Mouse (Mus musculus) embryonic facial prominence, embryonic 15.5 days (tissue): ENCODE measurements around the gene Nt5c. TPM values are rescaled to one million over a fixed set of nuclear protein-coding genes. Genes with fewer than 3 reads are reported as not detected.
A peak's percentile ranks its signal among the peaks of the same experiment; 100 is the strongest.

Experiments used
- ATAC-seq: fragments of 200-750 bp; cut with Nextera tagmentation; 2 replicates; pipeline ENCODE4 v1.8.0; 2017; ENCODE audit warnings: low read depth, moderate TSS enrichment; ENCODE audit not compliant: insufficient number of reproducible peaks, low FRiP score, low TSS enrichment
- H3K27ac ChIP-seq: fragments of 300-500 bp; sonication (generic); replicated peaks from 2 replicates; pipeline ENCODE4 v1.5.1; 2015; ENCODE audit warnings: mild to moderate bottlenecking, inconsistent platforms
- H3K27me3 ChIP-seq: fragments of 300-500 bp; sonication (generic); 2 replicates; pipeline ENCODE4 v1.6.1; 2015; ENCODE audit warnings: inconsistent platforms
- H3K36me3 ChIP-seq: fragments of 300-500 bp; sonication (generic); 2 replicates; pipeline ENCODE4 v1.6.1; 2015; ENCODE audit warnings: mild to moderate bottlenecking, inconsistent platforms
- H3K4me1 ChIP-seq: fragments of 300-500 bp; sonication (generic); 2 replicates; pipeline ENCODE4 v1.6.1; 2015; ENCODE audit warnings: inconsistent platforms
- H3K4me2 ChIP-seq: fragments of 300-500 bp; sonication (generic); replicated peaks from 2 replicates; pipeline ENCODE4 v1.6.1; 2015; ENCODE audit warnings: mild to moderate bottlenecking, inconsistent platforms
- H3K4me3 ChIP-seq: fragments of 300-500 bp; sonication (generic); replicated peaks from 2 replicates; pipeline ENCODE4 v1.5.1; 2015; ENCODE audit warnings: mild to moderate bottlenecking, inconsistent platforms
- H3K9ac ChIP-seq: fragments of 300-500 bp; sonication (generic); 2 replicates; pipeline ENCODE4 v1.6.1; 2015; ENCODE audit warnings: inconsistent platforms
- H3K9me3 ChIP-seq: fragments of 300-500 bp; sonication (generic); replicated peaks from 2 replicates; pipeline ENCODE4 v1.6.1; 2016; ENCODE audit warnings: inconsistent platforms
- WGBS: fragments of 180-500 bp; shearing (Covaris S2); methylation state at CpG from one replicate; pipeline ENCODE4 v1.1.7; 2015; 5-methylcytosine and 5-hydroxymethylcytosine counted together
- microRNA-seq: library from miRNA; unstranded; fragments of <30 nt; microRNA quantifications from one replicate; pipeline ENCODE4, GENCODE M21; 2016; ENCODE audit warnings: borderline number of aligned reads
- polyA plus RNA-seq: library from polyadenylated mRNA; unstranded; fragments of >200 nt; fragmentation: Nextera tagmentation; extraction: Ambion mirVana; gene quantifications from 2 replicates; pipeline ENCODE4 v1.2.1, GENCODE M21; 2015

Nt5c gene
- polyA plus RNA-seq, 1 experiment from 2014 or later: 87.5 TPM

GRCm38 (mm10) chr11:115450176-115450575 is 41.5 kb downstream of the Nt5c start:
- Histone ChIP-seq H3K4me2 (no peak overlapping the region), H3K9ac (no peak overlapping the region), H3K4me1 (no peaks in the 10 kb centered on the region), H3K27me3 (no peaks in the 10 kb centered on the region), H3K9me3 (no peaks in the 10 kb centered on the region), H3K4me3 (no peak overlapping the region), H3K27ac (no peak overlapping the region), H3K36me3 (no peaks in the 10 kb centered on the region)
- ATAC-seq: no peak
- 88% methylated on average over 7 of the region's 7 CpGs for WGBS

- Histone ChIP-seq H3K36me3 (no peaks in the 10 kb centered on the region), H3K9ac (no peak overlapping the region)
- WGBS: 24% methylated on average over 7 of the region's 7 CpGs
These were observed 42.7 kb downstream of the Nt5c start for GRCm38 (mm10) chr11:115448998-115449397.

DNA sequence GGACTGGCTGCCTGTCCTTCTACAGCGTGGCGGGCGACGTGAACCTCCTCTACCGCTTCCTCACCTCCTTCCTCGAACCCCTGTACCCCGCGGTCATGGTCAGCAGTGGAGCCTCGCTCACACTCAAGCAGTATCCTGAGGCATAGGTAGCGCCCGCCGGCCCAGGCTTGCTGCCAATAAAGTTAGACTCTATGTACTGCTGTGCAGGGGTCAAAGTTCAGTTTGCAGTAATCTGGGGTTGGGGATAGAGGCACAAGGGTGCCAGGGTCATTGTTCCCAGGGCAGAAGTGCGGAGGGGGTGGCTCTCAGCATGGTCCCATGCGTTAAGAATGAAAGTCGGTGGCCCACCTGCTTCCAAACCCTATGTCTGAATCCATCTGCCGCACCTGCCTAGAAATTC is 43.6 kb downstream of the Nt5c start:
- Histone ChIP-seq H3K4me2 (no peak overlapping the region), H3K27ac (no peak overlapping the region), H3K36me3 (no peaks in the 10 kb centered on the region), H3K4me1 (no peaks in the 10 kb centered on the region), H3K9ac (no peak overlapping the region), H3K4me3 (no peak overlapping the region), H3K27me3 (no peaks in the 10 kb centered on the region), H3K9me3 (no peaks in the 10 kb centered on the region)
- 0 out of 2 replicates have a peak, but pooled peaks have one; percentile 18 for ATAC-seq
- WGBS: 87% methylated on average over 16 of the region's 16 CpGs

More at GRCm38 (mm10) chr11:115448998-115449397, 42.7 kb downstream of the Nt5c start:
- ATAC-seq: no peak
- H3K27me3 ChIP-seq: no peaks in the 10 kb centered on the region
- H3K9me3 ChIP-seq: no peaks in the 10 kb centered on the region
- H3K27ac ChIP-seq: no peak overlapping the region
- no peak overlapping the region for H3K4me2 ChIP-seq
- no peak overlapping the region for H3K4me3 ChIP-seq
- no peaks in the 10 kb centered on the region for H3K4me1 ChIP-seq

DNA sequence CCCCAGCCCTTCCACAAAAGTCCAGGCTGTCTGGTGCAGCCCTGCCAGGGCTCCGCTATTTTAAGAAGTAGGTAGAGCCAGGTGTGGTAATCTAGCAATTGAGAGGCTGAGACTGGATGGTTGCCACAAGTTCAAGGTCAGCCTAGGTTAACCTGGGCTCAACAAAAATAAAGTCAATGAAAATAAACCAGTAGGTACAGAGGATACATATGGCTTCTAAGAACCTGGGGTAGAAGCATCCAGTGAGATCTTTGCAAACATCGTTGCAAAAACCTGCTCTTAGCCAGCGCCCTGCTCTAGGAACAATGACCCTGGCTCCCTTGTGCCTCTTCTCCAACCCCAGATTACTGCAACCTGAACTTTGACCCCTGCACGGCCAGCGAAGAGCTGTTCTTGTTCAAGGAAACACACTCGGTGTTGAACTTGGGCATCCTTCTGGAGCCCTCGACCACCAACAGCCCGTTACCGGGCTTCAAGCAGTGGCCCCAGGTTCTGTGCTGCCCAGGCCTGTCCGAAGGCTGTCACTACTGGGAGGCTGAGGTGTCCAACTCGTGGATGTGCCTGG is 44.3 kb downstream of the Nt5c start:
- 81% methylated on average over 11 of the region's 11 CpGs for WGBS
- 0 out of 2 replicates have a peak, but pooled peaks have one; percentile 40 for ATAC-seq
- H3K27me3 ChIP-seq: no peaks in the 10 kb centered on the region
- H3K9ac ChIP-seq: no peak overlapping the region
- no peaks in the 10 kb centered on the region for H3K4me1 ChIP-seq
- no peaks in the 10 kb centered on the region for H3K36me3 ChIP-seq
- H3K4me2 ChIP-seq: no peak overlapping the region
- H3K4me3 ChIP-seq: no peak overlapping the region
- no peaks in the 10 kb centered on the region for H3K9me3 ChIP-seq
- H3K27ac ChIP-seq: no peak overlapping the region

- Histone ChIP-seq H3K9ac (no peak overlapping the region), H3K4me1 (no peaks in the 10 kb centered on the region), H3K36me3 (no peaks in the 10 kb centered on the region), H3K27ac (no peak overlapping the region), H3K9me3 (no peaks in the 10 kb centered on the region), H3K27me3 (no peaks in the 10 kb centered on the region), H3K4me3 (no peak overlapping the region), H3K4me2 (no peak overlapping the region)
- ATAC-seq: no peak
- WGBS: 58% methylated on average over 3 of the region's 3 CpGs
These were observed 44.8 kb downstream of the Nt5c start for GRCm38 (mm10) chr11:115446906-115447305.

DNA sequence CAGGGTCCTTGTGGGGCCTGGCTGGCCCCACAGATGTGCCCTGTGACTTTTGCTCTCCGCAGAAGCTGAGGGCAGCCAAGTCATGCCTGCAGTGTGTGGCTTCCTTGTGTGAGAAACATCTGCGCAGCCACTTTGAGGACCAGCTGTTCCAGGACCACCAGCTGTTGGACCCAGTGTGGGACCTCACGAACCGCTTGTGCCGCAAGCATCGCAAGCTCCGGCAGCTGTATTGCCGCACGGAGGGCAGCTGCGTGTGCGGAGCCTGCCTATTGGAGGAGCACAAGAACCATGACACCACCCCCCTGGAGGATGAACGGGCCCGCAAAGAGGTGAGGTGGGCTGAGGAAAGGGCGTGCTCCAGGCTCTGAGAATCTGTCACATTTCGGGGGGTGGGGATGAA is 50.2 kb downstream of the Nt5c start:
- Histone ChIP-seq H3K27me3 (no peaks in the 10 kb centered on the region), H3K9ac (no peak overlapping the region), H3K27ac (no peak overlapping the region), H3K9me3 (no peaks in the 10 kb centered on the region), H3K4me1 (peaks cover 6% of the 10 kb centered on the region), H3K36me3 (no peaks in the 10 kb centered on the region), H3K4me2 (no peak overlapping the region), H3K4me3 (no peak overlapping the region)
- WGBS: 42% methylated on average over 15 of the region's 15 CpGs
- ATAC-seq: 0 out of 2 replicates have a peak, but pooled peaks have one; percentile 29

Small RNA genes lying within 50 kb of the gene (microRNA-seq; reads per million reads assigned to microRNA genes)
- gene Mir3968: 0.86 reads per million

Other genes starting within 250 kb of the Nt5c start
- gene Grin2c, start 224.6 kb downstream of the Nt5c start, polyA plus RNA-seq: 0.05 TPM in 1 of 2 replicates, not detected in the other
- 16.0 and 17.0 TPM in 2 replicates for gene Fdxr, start 214.8 kb downstream of the Nt5c start, polyA plus RNA-seq
- gene Fads6, start 194.2 kb downstream of the Nt5c start, polyA plus RNA-seq: 0.60 and 0.66 TPM in 2 replicates
- 0.21 and 0.32 TPM in 2 replicates for gene Otop2, start 184.7 kb downstream of the Nt5c start, polyA plus RNA-seq
- gene Ush1g, start 169.8 kb downstream of the Nt5c start, polyA plus RNA-seq: 0.11 and 0.12 TPM in 2 replicates
- gene Otop3, start 157.1 kb downstream of the Nt5c start, polyA plus RNA-seq: 0.24 and 0.35 TPM in 2 replicates
- gene Hid1, start 124.1 kb downstream of the Nt5c start, polyA plus RNA-seq: 8.9 and 9.6 TPM in 2 replicates
- 13.7 and 13.8 TPM in 2 replicates for gene Cdr2l, start 109.9 kb downstream of the Nt5c start, polyA plus RNA-seq
- 167 and 169 TPM in 2 replicates for gene Mrpl58, start 88.1 kb downstream of the Nt5c start, polyA plus RNA-seq
- 815 and 841 TPM in 2 replicates for gene Atp5h, start 71.9 kb downstream of the Nt5c start, polyA plus RNA-seq
- gene Kctd2, start 71.7 kb downstream of the Nt5c start, polyA plus RNA-seq: 18.1 and 18.5 TPM in 2 replicates
- not detected in 2 replicates for gene Trim80, start 51.3 kb downstream of the Nt5c start, polyA plus RNA-seq
- gene Slc16a5, start 29.4 kb downstream of the Nt5c start, polyA plus RNA-seq: 0.22 and 0.36 TPM in 2 replicates
- 8.9 and 9.8 TPM in 2 replicates for gene Armc7, start 16.2 kb downstream of the Nt5c start, polyA plus RNA-seq
- gene Jpt1, start 22.5 kb upstream of the Nt5c start, polyA plus RNA-seq: 523 and 542 TPM in 2 replicates
- 826 and 846 TPM in 2 replicates for gene Sumo2, start 44.4 kb upstream of the Nt5c start, polyA plus RNA-seq
- 144 and 156 TPM in 2 replicates for gene Nup85, start 72.6 kb upstream of the Nt5c start, polyA plus RNA-seq
- 82.4 and 83.4 TPM in 2 replicates for gene Mrps7, start 112.1 kb upstream of the Nt5c start, polyA plus RNA-seq
- 20.1 and 20.3 TPM in 2 replicates for gene Gga3, start 112.2 kb upstream of the Nt5c start, polyA plus RNA-seq
- 29.6 and 33.3 TPM in 2 replicates for gene Mif4gd, start 121.1 kb upstream of the Nt5c start, polyA plus RNA-seq
- gene Slc25a19, start 136.4 kb upstream of the Nt5c start, polyA plus RNA-seq: 21.1 and 28.8 TPM in 2 replicates
- 94.9 and 114 TPM in 2 replicates for gene Grb2, start 216.7 kb upstream of the Nt5c start, polyA plus RNA-seq